Mouse (Mus musculus) liver, embryonic 14.5 days (tissue): Measurements from ENCODE around the gene Cacnb4.

Source experiments
- CTCF ChIP-seq: IDR thresholded peaks from 2 replicates; pipeline ENCODE4 v1.5.1; 2016; ENCODE audit warnings: antibody characterized with exemption, low read depth, control low read depth
- EP300 ChIP-seq: IDR thresholded peaks from 2 replicates; pipeline ENCODE4 v1.6.1; 2016; ENCODE audit warnings: antibody characterized with exemption, low read depth

DNA sequence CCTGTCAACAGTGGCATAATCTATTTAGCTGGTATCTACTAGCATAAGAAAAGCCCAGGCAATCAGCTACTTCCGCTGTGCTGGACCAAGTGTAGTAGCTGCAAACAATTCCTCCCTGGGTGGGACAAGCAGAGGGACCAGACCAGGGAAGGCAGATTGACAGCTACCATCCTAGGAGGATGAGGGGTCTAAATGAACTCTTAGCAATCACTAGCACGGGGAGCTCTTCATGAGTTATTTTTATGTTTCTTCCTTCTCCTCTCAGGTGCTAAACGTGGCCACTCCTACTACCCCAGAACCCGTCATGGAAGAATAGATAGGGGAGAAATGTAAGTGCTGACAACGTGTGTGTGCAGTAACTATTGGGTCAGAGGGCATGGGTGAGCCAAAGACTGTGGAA, 105.8 kb downstream of the Cacnb4 start:
- TF ChIP-seq EP300: no peak
- no peak for TF ChIP-seq CTCF
